In the genomic region with DNA sequence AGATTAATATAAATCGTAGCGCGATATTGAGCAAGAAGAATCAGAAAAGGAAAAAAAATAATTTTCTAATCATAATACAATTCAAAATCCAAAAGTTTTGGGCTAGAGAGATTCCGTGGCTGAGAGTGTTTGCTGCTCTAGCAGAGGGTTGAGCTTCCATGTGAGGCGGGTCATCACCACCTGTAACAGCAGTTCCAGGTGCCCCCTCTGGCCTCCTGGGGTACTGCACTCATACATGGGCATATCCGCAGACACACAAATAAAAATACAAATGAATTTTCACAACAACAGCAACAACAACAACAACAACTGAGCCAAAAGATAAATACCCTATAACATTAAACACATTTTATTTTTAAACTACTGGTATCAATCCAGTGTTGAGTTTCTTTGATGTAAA, we compare ENCODE assay signal across 15 mouse cellular contexts.
A peak's percentile ranks its signal among the peaks of the same experiment; 100 is the strongest.
DNase-seq lines count a peak whose midpoint lies in the region; ATAC-seq and TF ChIP-seq lines count a peak whose summit lies in the region.
"Had no signal": no experiment of that assay in that cellular context is flagged by ENCODE, and none has a peak within 500 bp of the region (broad histone marks: within the 10 kb centered on the region; RNA-seq: fewer than 3 reads in every experiment).

No protein-coding gene starts in this region.

- no peaks in the 10 kb centered on the region for H3K4me1 ChIP-seq in forebrain, postnatal 0 days (ENCODE audit: insufficient read depth)
- H3K4me1 ChIP-seq in forebrain, embryonic 16.5 days (replicated peaks; ENCODE audit: control insufficient read depth, insufficient read depth, low read length): no peaks in the 10 kb centered on the region
- H3K4me1 ChIP-seq in bone marrow, adult 2 months (ENCODE audit: control insufficient read depth, insufficient read depth, low read length): no peaks in the 10 kb centered on the region
- no peaks in the 10 kb centered on the region for H3K4me1 ChIP-seq in embryonic facial prominence, embryonic 10.5 days
- H3K4me1 ChIP-seq: liver, embryonic 13.5 days; stomach, embryonic 15.5 days had no signal

- WGBS in forebrain, postnatal 0 days: 93% methylated on average over 6 of the region's 6 CpGs
- 91% methylated on average over 6 of the region's 6 CpGs for WGBS in forebrain, embryonic 16.5 days
- 87% methylated on average over 6 of the region's 6 CpGs for WGBS in bone marrow, adult 2 months
- WGBS in embryonic facial prominence, embryonic 10.5 days: 90% methylated on average over 6 of the region's 6 CpGs

- H3K36me3 ChIP-seq in forebrain, postnatal 0 days (ENCODE audit: insufficient read depth): no peaks in the 10 kb centered on the region
- no peaks in the 10 kb centered on the region for H3K36me3 ChIP-seq in forebrain, embryonic 16.5 days (ENCODE audit: control insufficient read depth, insufficient read depth)
- no peaks in the 10 kb centered on the region for H3K36me3 ChIP-seq in embryonic facial prominence, embryonic 10.5 days (replicated peaks)
- H3K36me3 ChIP-seq: liver, embryonic 13.5 days; stomach, embryonic 15.5 days had no signal

- H3K4me2 ChIP-seq in forebrain, postnatal 0 days (ENCODE audit: low read depth): no peak overlapping the region
- no peak overlapping the region for H3K4me2 ChIP-seq in forebrain, embryonic 16.5 days (ENCODE audit: low read length)
- H3K4me2 ChIP-seq: liver, embryonic 13.5 days; stomach, embryonic 15.5 days had no signal

- intact Hi-C loops in left cerebral cortex, postnatal 4 days (cut with DNase I): no loop called here
- intact Hi-C loops in left cerebral cortex, postnatal 25 days (cut with DNase I): no loop called here

- TF ChIP-seq POLR2A in bone marrow, adult 2 months (IDR thresholded peaks at IDR 0.05; ENCODE audit: borderline replicate concordance, control insufficient read depth, low read depth, low read length): no peak

- ATAC-seq in forebrain, postnatal 0 days: no peak
- ATAC-seq in forebrain, embryonic 16.5 days: no peak
- ATAC-seq: forebrain, embryonic 14.5 days; hindbrain, embryonic 16.5 days had no signal

- no peak for DNase-seq in forebrain, postnatal 0 days
- peak; percentile 4 for DNase-seq in left cerebral cortex, postnatal 4 days
- no peak for DNase-seq in left cerebral cortex, postnatal 25 days (ENCODE audit: low spot score in 2 of 2)
- peak; percentile 10 to 15 for DNase-seq in B cell, adult 2 months
- no peak for DNase-seq in spleen, adult 18-20 months
- DNase-seq in embryonic facial prominence, embryonic 10.5 days (ENCODE audit: low spot score): no peak
- DNase-seq: adrenal gland, postnatal 25 days; cerebellum, adult 11-12 months; liver, embryonic 13.5 days; right cerebral cortex, postnatal 25 days had no signal

- peak; percentile 24; the same call in 1 of the 2 replicates for TF ChIP-seq CTCF in forebrain, postnatal 0 days (IDR thresholded peaks at IDR 0.05; ENCODE audit: low read depth)
- peak; percentile 22; the same call in 1 of the 2 replicates for TF ChIP-seq CTCF in bone marrow, adult 2 months (IDR thresholded peaks at IDR 0.05; ENCODE audit: control insufficient read depth, insufficient read depth, low read length)

- no peak overlapping the region for H3K9ac ChIP-seq in forebrain, postnatal 0 days
- H3K9ac ChIP-seq in forebrain, embryonic 16.5 days (replicated peaks; ENCODE audit: low read depth, low read length): no peak overlapping the region
- H3K9ac ChIP-seq: liver, embryonic 13.5 days; stomach, embryonic 15.5 days had no signal

- H3K27ac ChIP-seq in forebrain, postnatal 0 days (ENCODE audit: low read depth, low read length): no peak overlapping the region
- H3K27ac ChIP-seq in forebrain, embryonic 16.5 days (ENCODE audit: low read length): no peak overlapping the region
- H3K27ac ChIP-seq in bone marrow, adult 2 months (ENCODE audit: control insufficient read depth, insufficient read depth, low read depth, low read length, poor library complexity): no peak overlapping the region
- no peak overlapping the region for H3K27ac ChIP-seq in embryonic facial prominence, embryonic 10.5 days (replicated peaks)
- H3K27ac ChIP-seq: liver, embryonic 13.5 days; stomach, embryonic 15.5 days had no signal

- H3K9me3 ChIP-seq in forebrain, postnatal 0 days (ENCODE audit: low read length): no peaks in the 10 kb centered on the region
- no peaks in the 10 kb centered on the region for H3K9me3 ChIP-seq in forebrain, embryonic 16.5 days (ENCODE audit: control insufficient read depth, low read length)
- no peaks in the 10 kb centered on the region for H3K9me3 ChIP-seq in embryonic facial prominence, embryonic 10.5 days
- H3K9me3 ChIP-seq: liver, embryonic 13.5 days; stomach, embryonic 15.5 days had no signal

- no peak overlapping the region for H3K4me3 ChIP-seq in forebrain, postnatal 0 days (ENCODE audit: low read depth, low read length)
- H3K4me3 ChIP-seq in forebrain, embryonic 16.5 days (replicated peaks; ENCODE audit: low read length): no peak overlapping the region
- H3K4me3 ChIP-seq in bone marrow, adult 2 months (replicated peaks; ENCODE audit: control insufficient read depth, low read depth, low read length): no peak overlapping the region
- H3K4me3 ChIP-seq in embryonic facial prominence, embryonic 10.5 days: no peak overlapping the region
- H3K4me3 ChIP-seq: liver, embryonic 13.5 days; stomach, embryonic 15.5 days had no signal

- no peaks in the 10 kb centered on the region for H3K27me3 ChIP-seq in forebrain, postnatal 0 days (ENCODE audit: insufficient read depth, low read length)
- no peaks in the 10 kb centered on the region for H3K27me3 ChIP-seq in forebrain, embryonic 16.5 days (replicated peaks; ENCODE audit: control insufficient read depth, insufficient read depth, low read length)
- H3K27me3 ChIP-seq in embryonic facial prominence, embryonic 10.5 days (replicated peaks; ENCODE audit: low read depth, poor library complexity, severe bottlenecking): no peaks in the 10 kb centered on the region
- H3K27me3 ChIP-seq: liver, embryonic 13.5 days; stomach, embryonic 15.5 days had no signal

Comparison
In these comparisons a context has a peak if more than half of its experiments do, and no peak if none do; other contexts are left out.
1. DNase-seq: peak in left cerebral cortex, postnatal 4 days (single experiment) and B cell, adult 2 months (2 of 2); none in forebrain, postnatal 0 days (single experiment), left cerebral cortex, postnatal 25 days (0 of 2), spleen, adult 18-20 months (0 of 2) and embryonic facial prominence, embryonic 10.5 days (single experiment).